Mouse (Mus musculus) forebrain, embryonic 14.5 days (tissue): ENCODE data around the gene Blvrb. TPM values are rescaled to one million over a fixed set of nuclear protein-coding genes. Genes with fewer than 3 reads are reported as not detected.
"Not testable (repeated sequence)": the region's sequence is repeated elsewhere in the genome, so short reads cannot be mapped to it uniquely, and the experiment has no call there.

Source experiments
- ATAC-seq: fragments of 200-750 bp; cut with Nextera tagmentation; 2 replicates; pipeline ENCODE4 v1.8.0; 2017; ENCODE audit warnings: mild to moderate bottlenecking, moderate library complexity
- DNase-seq: peaks from one replicate; pipeline ENCODE4 v3.0.0-alpha.2; 2015; ENCODE audit warnings: low spot score
- H3K27ac ChIP-seq: fragments of 300-500 bp; sonication (generic); 2 replicates; pipeline ENCODE4 v1.5.1; 2014; ENCODE audit warnings: low read depth, mild to moderate bottlenecking, control low read depth, low read length, moderate library complexity
- H3K27me3 ChIP-seq: fragments of 300-500 bp; sonication (generic); replicated peaks from 2 replicates; pipeline ENCODE4 v1.6.1; 2014; ENCODE audit warnings: low read length, control low read depth, mixed read lengths; ENCODE audit not compliant: control insufficient read depth, insufficient read depth
- H3K36me3 ChIP-seq: fragments of 300-500 bp; sonication (generic); 2 replicates; pipeline ENCODE4 v1.6.1; 2014; ENCODE audit warnings: low read length, control low read depth; ENCODE audit not compliant: control insufficient read depth, insufficient read depth
- H3K4me1 ChIP-seq: fragments of 300-500 bp; sonication (generic); 2 replicates; pipeline ENCODE4 v1.6.1; 2014; ENCODE audit warnings: antibody characterized with exemption, low read length, control low read depth; ENCODE audit not compliant: control insufficient read depth, insufficient read depth
- H3K4me2 ChIP-seq: fragments of 300-500 bp; sonication (generic); 2 replicates; pipeline ENCODE4 v1.6.1; 2014; ENCODE audit warnings: mild to moderate bottlenecking, control low read depth, low read length
- H3K4me3 ChIP-seq: fragments of 300-500 bp; sonication (generic); 2 replicates; pipeline ENCODE4 v1.5.1; 2014; ENCODE audit warnings: low read depth, low read length, control low read depth
- H3K9ac ChIP-seq: fragments of 300-500 bp; sonication (generic); 2 replicates; pipeline ENCODE4 v1.6.1; 2014; ENCODE audit warnings: mild to moderate bottlenecking, low read length, control low read depth, moderate library complexity
- H3K9me3 ChIP-seq: fragments of 300-500 bp; sonication (generic); replicated peaks from 2 replicates; pipeline ENCODE4 v1.6.1; 2016; ENCODE audit warnings: low read length, control low read depth, mixed read lengths; ENCODE audit not compliant: control insufficient read depth
- WGBS: fragments of 180-500 bp; shearing (Covaris S2); extraction: QIAGEN DNeasy Blood & Tissue Kit; methylation state at CpG from one replicate; pipeline ENCODE4 v1.1.7; 2014; 5-methylcytosine and 5-hydroxymethylcytosine counted together
- polyA plus RNA-seq: library from polyadenylated mRNA; unstranded; fragments of >200 nt; fragmentation: Nextera tagmentation; extraction: Ambion mirVana; gene quantifications from 2 replicates; pipeline ENCODE4 v1.2.1, GENCODE M21; 2014

Gene Blvrb
- polyA plus RNA-seq, 1 experiment from 2014 or later = 23.7 TPM

DNA sequence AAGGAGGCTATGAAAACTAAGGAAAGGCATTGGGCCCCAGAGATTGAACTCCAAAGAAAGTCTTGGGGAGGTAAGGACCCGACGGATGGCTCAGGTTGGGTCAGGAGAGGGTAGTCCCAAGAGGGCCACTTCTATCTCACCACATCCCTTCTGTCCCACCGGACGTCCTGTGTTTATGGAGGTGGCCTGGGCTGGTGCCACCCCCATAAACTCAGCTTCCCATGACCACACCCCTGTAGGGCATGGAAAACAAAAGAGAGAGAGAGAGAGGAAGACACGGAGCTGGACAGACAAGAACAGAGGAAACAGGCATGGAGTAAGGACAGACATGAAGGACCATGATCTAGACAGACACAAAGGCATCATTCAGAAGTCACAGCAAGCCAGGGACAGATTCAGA lies 45.7 kb downstream of the Blvrb start:
- no peak overlapping the region for H3K4me2 ChIP-seq
- no peak overlapping the region for H3K9ac ChIP-seq
- H3K4me3 ChIP-seq = no peak overlapping the region
- H3K4me1 ChIP-seq = no peaks in the 10 kb centered on the region
- no peak overlapping the region for H3K27ac ChIP-seq
- no peaks in the 10 kb centered on the region for H3K27me3 ChIP-seq
- DNase-seq = no peak
- 92% methylated on average over 5 of the region's 5 CpGs for WGBS
- no peaks in the 10 kb centered on the region for H3K9me3 ChIP-seq
- no peak for ATAC-seq
- H3K36me3 ChIP-seq = no peaks in the 10 kb centered on the region

DNA sequence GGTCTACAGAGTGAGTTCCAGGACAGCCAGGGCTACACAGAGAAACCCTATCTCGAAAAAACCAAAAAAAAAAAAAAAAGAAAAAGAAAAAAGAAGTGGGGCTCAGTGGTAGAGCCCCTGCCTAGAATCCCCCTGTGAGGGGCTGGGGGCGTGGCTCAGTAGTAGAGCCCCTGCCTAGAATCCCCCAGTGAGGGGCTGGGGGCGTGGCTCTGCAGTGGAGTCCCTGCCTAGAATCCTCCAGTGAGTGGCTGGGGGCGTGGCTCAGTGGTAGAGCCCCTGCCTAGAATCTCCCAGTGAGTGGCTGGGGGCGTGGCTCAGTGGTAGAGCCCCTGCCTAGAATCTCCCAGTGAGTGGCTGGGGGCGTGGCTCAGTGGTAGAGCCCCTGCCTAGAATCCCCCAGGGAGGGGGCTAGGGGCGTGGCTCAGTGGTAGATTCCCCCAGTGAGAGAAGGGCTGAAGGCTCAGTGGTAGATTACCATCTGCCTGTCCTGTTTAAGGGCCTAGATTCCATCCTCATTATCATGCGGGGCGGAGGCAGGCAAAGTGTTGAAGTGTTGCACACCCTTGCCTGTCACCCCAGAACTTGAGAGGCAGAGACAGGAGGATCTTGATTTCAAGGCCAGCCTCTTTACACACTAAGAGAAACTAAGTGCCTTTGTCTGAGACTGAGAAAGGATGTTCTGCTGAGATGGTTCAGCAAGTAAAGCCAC lies 47.0 kb downstream of the Blvrb start:
- H3K27me3 ChIP-seq, H3K9ac ChIP-seq, H3K4me3 ChIP-seq, H3K9me3 ChIP-seq, DNase-seq, H3K36me3 ChIP-seq, H3K27ac ChIP-seq, H3K4me1 ChIP-seq, ATAC-seq, H3K4me2 ChIP-seq: not testable (repeated sequence)
- 80% methylated on average over 9 of the region's 9 CpGs for WGBS

DNA sequence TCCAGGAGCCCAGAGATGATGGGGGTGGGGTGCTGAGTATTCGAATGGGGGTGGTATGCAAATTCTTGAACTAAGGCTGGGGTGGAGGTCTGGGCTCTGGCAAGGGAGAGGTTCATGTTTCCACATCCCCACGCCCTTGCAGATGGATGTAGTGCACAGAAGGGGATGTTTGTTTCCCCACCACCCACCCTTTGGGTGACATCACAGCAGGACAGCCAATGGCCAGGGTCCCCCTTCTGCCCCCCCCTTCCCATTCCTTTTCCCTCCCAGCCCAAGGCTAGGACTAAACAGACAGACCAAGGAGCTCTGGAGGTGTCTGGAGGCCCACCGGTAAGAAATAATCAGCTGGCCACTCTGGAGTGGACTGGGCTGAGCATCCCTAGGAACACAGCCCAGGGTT lies 51.3 kb downstream of the Blvrb start, which contains the start of gene Prx:
Gene Prx, plus strand, starts transcription at position 289 of the 400 bp plus-strand sequence.
- ATAC-seq = no peak
- no peaks in the 10 kb centered on the region for H3K36me3 ChIP-seq
- 51% methylated on average over 3 of the region's 3 CpGs for WGBS
- no peak within 1 kb of the TSS for H3K27ac ChIP-seq
- H3K9ac ChIP-seq = no peak within 1 kb of the TSS
- H3K4me3 ChIP-seq = no peak within 1 kb of the TSS
- no peak within 1 kb of the TSS for H3K4me2 ChIP-seq
- H3K9me3 ChIP-seq = no peaks in the 10 kb centered on the region
- no peak for DNase-seq
- H3K4me1 ChIP-seq = no peaks in the 10 kb centered on the region
- H3K27me3 ChIP-seq = no peaks in the 10 kb centered on the region

DNA sequence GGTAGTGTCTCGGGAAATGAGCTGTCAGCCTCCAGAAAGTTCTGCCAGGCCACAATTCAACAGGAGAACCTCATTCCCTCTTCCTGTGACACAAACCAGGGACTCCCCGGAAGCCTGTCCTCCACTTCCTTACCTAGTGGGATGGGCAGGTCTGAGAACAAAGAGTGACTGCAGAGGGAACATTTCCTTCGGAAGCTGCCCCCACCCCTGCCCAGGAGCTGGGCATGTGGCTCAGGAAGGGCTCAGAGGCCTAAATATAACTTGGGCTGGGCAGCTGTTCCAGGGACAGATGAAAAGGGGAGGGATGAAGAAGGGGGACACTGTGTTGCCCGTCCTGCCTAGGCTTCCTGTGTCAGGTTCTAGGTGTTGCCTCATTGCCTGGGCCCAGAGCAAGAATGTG lies 53.8 kb downstream of the Blvrb start:
- Histone ChIP-seq H3K4me2 (no peak overlapping the region), H3K4me3 (no peak overlapping the region), H3K9me3 (no peaks in the 10 kb centered on the region), H3K36me3 (no peaks in the 10 kb centered on the region), H3K27me3 (no peaks in the 10 kb centered on the region), H3K4me1 (no peaks in the 10 kb centered on the region), H3K9ac (no peak overlapping the region), H3K27ac (no peak overlapping the region)
- DNase-seq (no peak), ATAC-seq (no peak)
- 85% methylated on average over 4 of the region's 4 CpGs for WGBS

DNA sequence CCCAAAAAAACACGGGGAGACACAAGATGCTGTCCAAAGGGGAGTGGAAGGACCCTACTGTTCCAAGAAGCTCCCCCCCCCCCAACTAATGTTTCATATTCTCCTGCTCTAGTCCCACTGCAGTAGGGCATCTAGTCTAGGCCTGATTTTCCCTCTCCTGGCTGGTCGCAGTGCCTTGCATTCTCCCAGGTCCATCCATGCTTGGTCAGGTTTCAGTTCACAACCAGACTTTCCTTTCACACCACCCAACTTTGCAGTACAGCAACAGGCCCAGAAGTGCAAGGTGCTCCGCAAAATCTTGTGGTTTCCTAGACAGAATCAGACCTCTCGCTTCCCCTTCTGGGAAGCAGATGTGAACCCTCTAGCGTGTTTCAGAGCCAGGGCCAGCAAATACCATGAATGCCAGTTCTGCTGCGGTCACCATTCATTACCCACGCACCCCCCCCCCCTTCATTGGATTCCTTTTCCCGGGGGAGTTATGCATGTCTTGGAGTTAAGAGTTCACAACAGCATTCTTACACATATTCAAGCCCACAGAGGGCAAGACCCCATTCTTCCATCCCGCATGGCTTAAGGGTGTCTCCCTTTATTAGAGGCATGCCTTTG lies 59.1 kb downstream of the Blvrb start:
- Histone ChIP-seq H3K36me3 (no peaks in the 10 kb centered on the region), H3K9ac (no peak overlapping the region), H3K4me1 (peaks cover 5% of the 10 kb centered on the region; the same call in 1 of the 2 replicates), H3K27ac (no peak overlapping the region), H3K9me3 (no peaks in the 10 kb centered on the region), H3K4me2 (peak overlapping the region; percentile 63), H3K4me3 (no peak overlapping the region), H3K27me3 (no peaks in the 10 kb centered on the region)
- DNase-seq = no peak
- 51% methylated on average over 9 of the region's 9 CpGs for WGBS
- ATAC-seq = no peak

DNA sequence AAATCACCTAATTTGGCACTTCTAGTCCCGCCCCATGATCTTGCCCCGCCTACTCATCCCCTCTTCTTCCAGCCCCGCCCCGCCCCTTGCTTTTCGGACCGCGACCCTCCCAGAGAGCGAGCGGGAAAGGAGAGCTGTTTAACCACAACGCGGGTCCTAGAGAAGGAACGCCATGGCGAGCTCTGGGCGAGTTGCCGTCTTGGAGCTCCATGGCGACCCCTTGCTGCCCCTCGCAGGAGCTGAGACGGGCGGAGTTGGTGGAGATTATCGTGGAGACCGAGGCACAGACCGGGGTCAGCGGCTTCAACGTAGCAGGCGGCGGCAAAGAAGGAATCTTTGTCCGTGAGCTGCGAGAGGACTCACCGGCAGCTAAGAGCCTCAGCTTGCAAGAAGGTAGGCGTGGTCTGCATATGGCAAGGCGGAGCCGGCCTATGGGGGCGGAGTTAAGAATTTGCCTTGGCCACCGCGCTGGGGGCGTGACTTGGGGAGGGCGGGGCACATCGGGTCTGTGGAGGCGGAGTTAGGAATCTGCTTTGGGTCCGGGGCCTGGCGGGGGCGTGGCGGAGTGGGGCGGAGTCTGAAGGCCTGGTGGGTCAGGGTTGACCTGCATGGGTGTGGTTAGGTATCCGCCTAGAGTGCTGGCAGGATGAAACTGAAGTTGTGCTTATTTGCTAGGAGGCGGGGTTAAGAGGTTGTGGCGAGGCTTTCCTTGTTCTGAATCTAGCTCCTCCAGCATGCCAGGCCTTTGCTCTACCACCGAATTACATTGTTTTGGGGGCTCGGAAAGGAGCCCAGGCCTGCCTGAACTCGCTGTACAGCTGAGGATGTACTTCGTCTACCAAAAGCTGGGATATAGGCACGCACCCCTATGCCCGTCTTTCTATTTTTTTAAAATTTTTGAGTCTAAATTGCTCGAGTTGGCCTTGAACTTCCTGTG lies 60.2 kb downstream of the Blvrb start:
- Histone ChIP-seq H3K4me3 (peak overlapping the region; percentile 47), H3K4me2 (peak overlapping the region; percentile 63), H3K4me1 (peaks cover 5% of the 10 kb centered on the region; the same call in 1 of the 2 replicates), H3K36me3 (no peaks in the 10 kb centered on the region), H3K9ac (peak overlapping the region; percentile 66), H3K27me3 (no peaks in the 10 kb centered on the region), H3K9me3 (no peaks in the 10 kb centered on the region), H3K27ac (peak overlapping the region; percentile 92)
- WGBS = under 1% methylated on average over 54 of the region's 54 CpGs
- ATAC-seq = peak; percentile 93
- DNase-seq = peak; percentile 96

DNA sequence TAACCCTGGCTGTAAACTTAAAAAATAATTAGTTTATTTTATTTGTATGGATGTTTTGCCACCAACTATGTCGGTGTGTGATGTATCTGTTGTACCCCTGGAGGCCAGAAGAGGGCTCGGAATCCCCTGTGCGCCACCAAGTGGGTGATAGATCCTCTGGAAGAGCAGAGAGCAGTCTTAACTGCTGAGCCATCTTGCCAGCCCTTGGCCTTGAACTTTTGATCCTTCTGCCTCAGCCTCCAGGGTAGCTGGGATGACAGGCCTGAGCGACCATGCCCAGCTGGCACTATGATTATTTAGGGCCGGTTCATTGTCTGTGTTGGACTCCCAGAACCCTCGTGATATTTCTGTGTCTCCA lies 60.8 kb downstream of the Blvrb start:
- DNase-seq = peak; percentile 68
- peak overlapping the region; percentile 47; the same call in 1 of the 2 replicates for H3K4me3 ChIP-seq
- peak overlapping the region; percentile 92; the same call in 1 of the 2 replicates for H3K27ac ChIP-seq
- H3K4me1 ChIP-seq = peaks cover 5% of the 10 kb centered on the region; the same call in 1 of the 2 replicates
- no peaks in the 10 kb centered on the region for H3K27me3 ChIP-seq
- H3K9ac ChIP-seq = no peak overlapping the region
- 25% methylated on average over 6 of the region's 6 CpGs for WGBS
- H3K36me3 ChIP-seq = no peaks in the 10 kb centered on the region
- H3K9me3 ChIP-seq = no peaks in the 10 kb centered on the region
- peak overlapping the region; percentile 63 for H3K4me2 ChIP-seq
- ATAC-seq = peak; percentile 30

DNA sequence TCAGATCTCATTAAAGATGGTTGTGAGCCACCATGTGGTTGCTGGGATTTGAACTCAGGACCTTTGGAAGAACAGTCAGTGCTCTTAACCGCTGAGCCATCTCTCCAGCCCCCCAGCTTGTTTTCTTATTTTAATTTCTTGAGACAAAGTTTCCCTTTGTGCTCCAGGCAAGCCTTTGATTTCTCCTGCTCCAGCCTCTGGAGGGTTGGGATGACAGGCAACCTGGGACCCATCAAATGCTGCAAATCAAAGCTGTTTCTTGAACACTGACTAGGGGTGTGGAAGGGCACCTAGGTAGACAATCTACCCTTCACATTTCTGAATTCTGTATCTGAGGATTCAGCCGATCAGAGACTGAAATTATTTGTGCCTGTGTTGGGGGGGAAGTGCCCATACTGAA lies 63.0 kb downstream of the Blvrb start:
- DNase-seq (no peak), ATAC-seq (no peak)
- no peaks in the 10 kb centered on the region for H3K36me3 ChIP-seq
- no peak overlapping the region for H3K9ac ChIP-seq
- H3K4me1 ChIP-seq = peaks cover 5% of the 10 kb centered on the region; the same call in 1 of the 2 replicates
- 87% methylated on average over 2 of the region's 2 CpGs for WGBS
- H3K9me3 ChIP-seq = no peaks in the 10 kb centered on the region
- H3K27ac ChIP-seq = no peak overlapping the region
- no peak overlapping the region for H3K4me3 ChIP-seq
- no peak overlapping the region for H3K4me2 ChIP-seq
- no peaks in the 10 kb centered on the region for H3K27me3 ChIP-seq
